Mouse (Mus musculus) forebrain, postnatal 0 days (tissue): ENCODE results near the gene Dapk3. TPM values are rescaled to one million over a fixed set of nuclear protein-coding genes. Genes with fewer than 3 reads are reported as not detected.

ENCODE experiments used
- ATAC-seq: fragments of 200-750 bp; cut with Nextera tagmentation; 2 replicates; pipeline ENCODE4 v1.8.0; 2017; ENCODE audit warnings: mild to moderate bottlenecking, moderate library complexity
- DNase-seq: peaks from one replicate; pipeline ENCODE4 v3.0.0-alpha.2; 2015
- H3K27ac ChIP-seq: fragments of 300-500 bp; sonication (generic); 2 replicates; pipeline ENCODE4 v1.5.1; 2014; ENCODE audit warnings: low read depth, mild to moderate bottlenecking, antibody characterized with exemption, low read length, moderate library complexity, mixed read lengths
- H3K27me3 ChIP-seq: fragments of 300-500 bp; sonication (generic); 2 replicates; pipeline ENCODE4 v1.6.1; 2014; ENCODE audit warnings: mild to moderate bottlenecking, low read length, mixed read lengths; ENCODE audit not compliant: insufficient read depth
- H3K36me3 ChIP-seq: fragments of 300-500 bp; sonication (generic); 2 replicates; pipeline ENCODE4 v1.6.1; 2014; ENCODE audit warnings: mild to moderate bottlenecking, moderate library complexity; ENCODE audit not compliant: insufficient read depth
- H3K4me1 ChIP-seq: fragments of 300-500 bp; sonication (generic); 2 replicates; pipeline ENCODE4 v1.6.1; 2014; ENCODE audit warnings: antibody characterized with exemption; ENCODE audit not compliant: insufficient read depth
- H3K4me2 ChIP-seq: fragments of 300-500 bp; sonication (generic); 2 replicates; pipeline ENCODE4 v1.6.1; 2014; ENCODE audit warnings: low read depth, mild to moderate bottlenecking, moderate library complexity
- H3K4me3 ChIP-seq: fragments of 300-500 bp; sonication (generic); 2 replicates; pipeline ENCODE4 v1.5.1; 2014; ENCODE audit warnings: low read depth, low read length, mixed read lengths
- H3K9ac ChIP-seq: fragments of 300-500 bp; sonication (generic); 2 replicates; pipeline ENCODE4 v1.6.1; 2014; ENCODE audit warnings: mild to moderate bottlenecking
- H3K9me3 ChIP-seq: fragments of 300-500 bp; sonication (generic); 2 replicates; pipeline ENCODE4 v1.6.1; 2016; ENCODE audit warnings: low read length
- CTCF ChIP-seq: sonication (generic); IDR thresholded peaks from 2 replicates; pipeline ENCODE4 v1.5.1; 2016; ENCODE audit warnings: antibody characterized with exemption, control low read depth, low read depth
- WGBS: fragments of 180-500 bp; shearing (Covaris S2); extraction: QIAGEN DNeasy Blood & Tissue Kit; methylation state at CpG from one replicate; pipeline ENCODE4 v1.1.7; 2014; 5-methylcytosine and 5-hydroxymethylcytosine counted together
- polyA plus RNA-seq: library from polyadenylated mRNA; unstranded; fragments of >200 nt; fragmentation: Nextera tagmentation; extraction: Ambion mirVana; gene quantifications from 2 replicates; pipeline ENCODE4 v1.2.1, GENCODE M21; 2015
- total RNA-seq: library from RNA; depleted of rRNA; stranded (reverse); fragments of >200 nt; gene quantifications from 2 replicates; pipeline ENCODE4 v1.2.3, GENCODE M21; 2014; rRNA removed

Dapk3 gene
- total RNA-seq, result 64.6 and 68.9 TPM in 2 replicates
- polyA plus RNA-seq, result 58.1 TPM in 2 replicates

DNA sequence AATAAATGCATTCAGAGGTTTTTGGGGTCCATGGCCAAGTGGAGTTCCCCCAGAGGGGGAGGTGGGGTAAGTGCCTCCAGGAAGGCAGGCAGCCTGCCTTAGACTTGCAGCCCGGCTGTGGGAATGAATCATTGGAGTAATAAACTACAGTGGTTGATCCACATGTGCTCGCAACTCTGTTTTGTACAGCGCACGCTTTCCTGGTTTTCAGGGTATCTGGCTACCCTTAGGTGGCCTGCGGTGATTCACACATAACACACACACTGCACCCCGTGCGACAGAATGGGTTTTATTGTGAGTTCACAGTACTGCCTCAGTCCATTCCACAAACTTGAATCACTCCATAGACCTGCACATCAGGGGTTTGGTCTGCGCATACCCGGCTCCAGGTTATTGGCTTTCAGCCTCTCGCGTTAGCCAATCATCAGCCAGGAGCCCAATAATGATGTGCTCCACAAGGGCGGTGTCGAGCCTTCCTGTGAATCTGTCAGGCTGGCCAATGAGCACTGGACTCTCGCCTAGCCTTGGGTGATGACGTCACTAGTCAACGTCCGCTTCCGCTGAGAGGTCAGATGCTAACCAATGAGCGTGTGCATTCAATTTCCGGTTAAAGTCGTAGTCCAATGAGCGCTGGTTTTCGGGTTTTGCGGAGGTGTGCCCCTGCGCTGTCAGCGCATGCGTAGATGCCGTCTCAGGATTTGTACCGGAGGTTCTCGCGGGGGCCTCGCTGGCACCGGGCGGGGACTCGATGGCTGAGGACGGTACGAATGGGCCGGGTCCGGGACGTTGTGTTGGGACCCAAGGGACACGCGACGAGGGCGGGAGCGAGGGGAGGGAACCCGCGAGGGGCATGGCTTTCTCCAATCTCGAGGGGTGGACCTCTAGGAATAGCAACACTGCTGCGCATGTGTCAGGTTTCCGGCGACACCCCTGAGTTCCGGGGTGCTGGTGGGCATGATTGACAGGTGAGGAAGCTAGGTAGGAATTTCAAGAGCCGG lies at the start of gene Dapk3:
Gene Dapk3 (plus strand): TSS at position 670 of the 998 bp plus-strand sequence.
- Histone ChIP-seq H3K4me2 (peak within 1 kb of the TSS; percentile 58), H3K4me1 (peaks cover 5% of the 10 kb centered on the region), H3K27ac (peak within 1 kb of the TSS; percentile 91), H3K36me3 (peaks cover 75% of the 10 kb centered on the region), H3K27me3 (no peaks in the 10 kb centered on the region), H3K4me3 (peak within 1 kb of the TSS; percentile 58), H3K9ac (peak within 1 kb of the TSS; percentile 64), H3K9me3 (no peaks in the 10 kb centered on the region)
- peak; percentile 99 for DNase-seq
- 5% methylated on average over 53 of the region's 53 CpGs for WGBS
- peak; percentile 6; the same call in 1 of the 2 replicates for TF ChIP-seq CTCF
- ATAC-seq, result peak; percentile 93

GRCm38 (mm10) chr10:81134181-81134587 lies 48.6 kb upstream of the Dapk3 start:
- no peak for TF ChIP-seq CTCF
- no peaks in the 10 kb centered on the region for H3K36me3 ChIP-seq
- H3K9me3 ChIP-seq, result no peaks in the 10 kb centered on the region
- peaks cover 24% of the 10 kb centered on the region for H3K27me3 ChIP-seq
- WGBS, result 3% methylated on average over 16 of the region's 16 CpGs
- ATAC-seq (no peak), DNase-seq (no peak)
- H3K4me1 ChIP-seq, result peaks cover 9% of the 10 kb centered on the region
- H3K4me2 ChIP-seq, result no peak overlapping the region
- no peak overlapping the region for H3K9ac ChIP-seq
- no peak overlapping the region for H3K4me3 ChIP-seq
- H3K27ac ChIP-seq, result no peak overlapping the region

DNA sequence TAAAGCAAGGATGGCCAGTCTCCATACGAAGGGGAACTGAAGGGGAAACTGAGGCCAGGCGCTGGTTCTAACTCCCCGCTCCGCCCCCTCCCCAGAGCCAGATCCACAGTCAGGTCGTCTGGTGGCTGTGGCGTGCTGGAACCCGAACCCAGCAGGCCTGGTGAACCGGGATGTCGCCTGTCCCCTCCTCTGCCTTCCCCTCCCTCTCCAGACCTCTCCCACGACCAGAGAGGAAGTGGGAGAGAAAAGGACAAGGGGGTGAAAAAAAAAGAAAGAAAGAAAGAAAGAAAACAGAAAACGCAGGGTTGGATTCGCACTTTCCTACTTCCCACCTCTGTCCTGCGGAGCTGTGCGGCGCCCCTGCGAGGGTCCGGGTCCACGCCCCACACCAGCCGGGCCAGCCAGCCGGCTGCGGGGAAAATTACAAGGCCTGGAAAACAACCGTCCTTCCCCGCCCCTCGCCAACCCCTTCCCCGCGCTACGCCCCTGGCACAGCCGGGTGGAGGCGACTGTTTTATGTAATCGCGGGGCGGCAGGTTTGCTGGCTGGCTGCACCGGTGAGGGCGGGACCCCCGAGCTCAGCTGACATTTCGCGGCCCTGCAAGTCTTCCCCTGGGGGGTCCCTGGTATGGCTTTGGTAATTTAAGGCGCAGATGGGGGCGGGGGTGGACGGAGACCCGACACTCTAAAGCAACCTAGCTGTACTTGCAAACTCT lies 47.7 kb upstream of the Dapk3 start, which contains the start of gene Zbtb7a:
Gene Zbtb7a (plus strand): TSS at position 255 of the 716 bp plus-strand sequence.
- Histone ChIP-seq H3K9me3 (no peaks in the 10 kb centered on the region), H3K36me3 (no peaks in the 10 kb centered on the region), H3K9ac (peak within 1 kb of the TSS; percentile 94), H3K27me3 (peaks cover 19% of the 10 kb centered on the region), H3K27ac (peak within 1 kb of the TSS; percentile 96), H3K4me3 (peak within 1 kb of the TSS; percentile 90), H3K4me1 (peaks cover 9% of the 10 kb centered on the region), H3K4me2 (peak within 1 kb of the TSS; percentile 99)
- WGBS, result 4% methylated on average over 40 of the region's 41 CpGs
- ATAC-seq (no peak), DNase-seq (no peak)
- TF ChIP-seq CTCF, result no peak

DNA sequence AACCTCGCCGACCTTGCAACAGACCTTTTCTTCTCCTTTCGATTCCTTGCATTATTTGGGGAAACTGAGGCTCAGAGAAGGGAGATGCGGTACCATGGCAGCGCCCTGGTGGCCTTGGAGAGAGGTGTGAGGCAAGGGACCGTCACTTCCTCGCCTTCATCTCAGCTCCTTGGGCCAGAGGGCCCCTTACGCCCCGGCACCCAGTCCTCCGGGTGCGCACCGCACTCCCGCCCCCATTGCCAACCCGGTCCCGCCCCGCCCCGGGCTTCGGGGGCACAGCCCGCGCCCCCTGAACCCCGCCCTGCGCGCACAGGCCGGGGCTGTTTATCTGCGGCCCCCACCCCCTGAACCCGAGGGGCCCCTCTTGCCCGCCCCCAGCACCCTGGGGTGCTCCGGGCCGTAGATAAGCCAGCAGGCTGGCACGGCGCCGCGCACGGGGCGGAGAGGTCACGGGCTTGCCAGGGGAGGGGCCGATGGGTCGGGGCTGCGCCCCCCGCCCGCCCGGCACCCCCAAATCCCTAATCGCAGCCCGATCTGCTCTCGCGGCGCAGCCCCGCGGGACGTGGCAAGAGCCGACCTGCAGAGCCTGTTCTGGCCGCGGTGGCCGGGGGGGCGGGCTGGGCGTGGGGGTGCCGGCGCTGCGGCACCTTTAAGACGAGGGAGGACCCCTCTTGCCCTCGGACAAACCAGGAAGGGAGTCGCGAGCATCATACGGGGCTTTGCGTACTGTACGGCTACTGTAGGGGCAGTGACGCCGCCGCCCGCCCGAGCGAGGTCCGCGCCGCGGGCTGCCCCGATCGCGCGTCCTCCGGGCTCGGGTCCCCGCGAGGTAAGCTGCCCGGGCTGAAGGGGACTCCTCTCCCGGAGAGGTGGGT lies 46.7 kb upstream of the Dapk3 start:
- ATAC-seq, result peak; percentile 8; the same call in 1 of the 2 replicates
- H3K36me3 ChIP-seq, result no peaks in the 10 kb centered on the region
- no peaks in the 10 kb centered on the region for H3K9me3 ChIP-seq
- H3K27me3 ChIP-seq, result peaks cover 17% of the 10 kb centered on the region
- 2% methylated on average over 73 of the region's 86 CpGs for WGBS
- H3K27ac ChIP-seq, result peak overlapping the region; percentile 96
- H3K4me2 ChIP-seq, result peak overlapping the region; percentile 99
- peaks cover 9% of the 10 kb centered on the region for H3K4me1 ChIP-seq
- TF ChIP-seq CTCF, result peak; percentile 20; the same call in 1 of the 2 replicates
- H3K9ac ChIP-seq, result peak overlapping the region; percentile 94
- DNase-seq, result peak; percentile 66
- H3K4me3 ChIP-seq, result peak overlapping the region; percentile 90

GRCm38 (mm10) chr10:81136706-81137231 lies 46.0 kb upstream of the Dapk3 start:
- Histone ChIP-seq H3K27ac (peak overlapping the region; percentile 96), H3K36me3 (no peaks in the 10 kb centered on the region), H3K4me3 (peak overlapping the region; percentile 90), H3K4me1 (peaks cover 9% of the 10 kb centered on the region), H3K4me2 (peak overlapping the region; percentile 99), H3K27me3 (peaks cover 17% of the 10 kb centered on the region), H3K9me3 (no peaks in the 10 kb centered on the region), H3K9ac (peak overlapping the region; percentile 94)
- WGBS, result 2% methylated on average over 39 of the region's 50 CpGs
- no peak for TF ChIP-seq CTCF
- DNase-seq (no peak), ATAC-seq (peak; percentile 40)
